Mouse (Mus musculus): ENCODE results near the gene Lin7c.
"Not testable (repeated sequence)": the region's sequence is repeated elsewhere in the genome, so short reads cannot be mapped to it uniquely, and the experiment has no call there.

Gene Lin7c

DNA sequence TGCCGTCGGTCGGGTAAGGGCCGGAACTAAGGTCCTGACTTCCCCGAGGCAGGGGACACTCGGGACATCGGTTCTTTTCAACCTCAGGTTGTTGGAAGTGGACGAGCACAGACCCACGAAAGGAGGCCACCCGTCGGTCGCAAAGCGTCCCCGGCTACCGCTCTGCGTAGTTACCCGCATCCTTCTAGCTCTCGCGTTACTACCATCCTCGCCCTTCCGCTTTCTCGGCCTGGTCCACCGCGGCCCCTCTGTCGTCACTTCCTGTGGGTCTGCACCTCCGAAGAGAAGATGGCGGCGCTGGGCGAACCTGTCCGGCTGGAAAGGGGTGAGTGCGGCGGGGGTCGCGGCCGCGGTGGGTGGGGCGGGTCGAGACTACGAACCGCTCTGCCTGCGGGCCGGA is at the start of gene Lin7c:
Gene Lin7c, plus strand, starts transcription at position 257 of the 400 bp plus-strand sequence.
- in situ Hi-C loops (cut with MseI, MboI) = no loop called here

DNA sequence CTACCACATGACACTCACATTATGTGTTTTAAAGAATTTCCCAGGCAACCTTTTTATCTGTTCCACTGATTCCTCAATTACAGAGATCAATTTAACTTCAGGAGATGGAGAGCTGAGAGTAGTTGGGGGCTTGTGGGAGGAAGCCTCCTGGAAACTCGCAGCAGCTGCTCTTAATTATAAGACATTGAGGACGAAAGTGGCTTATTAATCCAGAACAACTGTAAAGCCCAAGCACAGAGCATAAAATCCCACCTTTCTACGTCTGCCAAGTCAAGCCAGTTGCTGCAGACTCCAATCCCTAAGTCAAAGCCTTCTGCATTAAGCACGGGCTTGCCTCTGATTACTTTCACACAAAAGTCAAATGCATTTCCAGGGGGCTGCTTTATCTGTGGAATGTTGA is 44.3 kb upstream of the Lin7c start:
- in situ Hi-C loops (cut with MseI, MboI) = no loop called here

DNA sequence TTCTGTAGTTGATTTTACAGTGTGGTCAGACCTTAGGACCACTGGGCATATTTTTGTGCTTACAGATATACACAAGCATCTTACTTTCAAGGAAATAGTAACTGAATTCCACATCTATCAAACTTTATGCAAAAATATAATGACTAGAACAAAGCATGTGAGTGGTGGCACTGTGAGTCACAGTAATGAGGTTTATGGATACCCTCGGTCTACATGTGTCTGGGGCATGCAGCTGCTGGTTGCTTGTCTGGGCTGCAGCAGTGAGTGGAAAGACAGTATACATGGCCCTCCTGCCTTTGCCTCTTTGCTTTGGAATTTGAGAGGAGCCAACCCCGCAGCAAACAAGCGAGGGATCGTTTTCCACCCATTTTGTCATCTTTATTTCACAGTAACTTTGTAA is 42.3 kb upstream of the Lin7c start:
- in situ Hi-C loops (cut with MseI, MboI) = no loop called here

DNA sequence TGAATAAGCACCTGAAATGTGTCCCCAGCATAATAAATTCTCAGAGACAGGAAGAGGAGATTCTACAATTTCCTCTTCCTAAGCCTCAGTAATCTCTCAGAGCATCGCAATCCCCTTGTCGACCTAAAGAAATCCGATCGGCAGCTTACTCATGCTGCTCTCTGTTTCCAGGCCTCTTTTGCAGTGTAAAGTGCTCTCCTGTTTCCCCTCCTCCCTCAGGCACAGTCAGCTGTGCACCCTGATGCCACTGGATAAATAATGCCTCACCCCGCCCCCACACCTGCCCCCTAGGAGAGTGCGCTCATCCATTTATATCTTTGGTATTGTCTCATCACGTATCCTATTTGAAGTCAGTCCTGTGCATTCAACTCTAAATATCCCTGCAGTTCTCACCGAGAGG is 41.9 kb upstream of the Lin7c start:
- in situ Hi-C loops (cut with MseI, MboI) = no loop called here

DNA sequence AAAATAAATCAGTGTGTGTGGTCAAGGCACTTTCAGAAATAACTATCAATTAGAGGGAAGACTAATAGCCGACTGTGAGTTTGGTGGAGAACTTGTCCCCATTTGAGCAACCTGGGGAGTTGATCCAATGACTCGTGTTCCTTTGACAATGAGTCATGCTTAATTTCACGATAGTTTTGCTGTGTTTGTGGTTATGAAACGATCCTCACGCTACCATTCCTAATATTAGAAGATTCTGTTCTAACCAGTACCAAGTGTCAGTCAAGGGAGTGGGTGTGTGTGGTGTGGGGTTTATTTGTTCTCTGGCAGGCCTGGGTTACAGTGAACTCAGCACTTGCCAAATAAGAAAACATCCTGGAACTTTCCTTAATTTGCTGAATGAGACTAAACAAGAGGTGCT is 35.1 kb upstream of the Lin7c start:
- in situ Hi-C loops (cut with MseI, MboI) = no loop called here

DNA sequence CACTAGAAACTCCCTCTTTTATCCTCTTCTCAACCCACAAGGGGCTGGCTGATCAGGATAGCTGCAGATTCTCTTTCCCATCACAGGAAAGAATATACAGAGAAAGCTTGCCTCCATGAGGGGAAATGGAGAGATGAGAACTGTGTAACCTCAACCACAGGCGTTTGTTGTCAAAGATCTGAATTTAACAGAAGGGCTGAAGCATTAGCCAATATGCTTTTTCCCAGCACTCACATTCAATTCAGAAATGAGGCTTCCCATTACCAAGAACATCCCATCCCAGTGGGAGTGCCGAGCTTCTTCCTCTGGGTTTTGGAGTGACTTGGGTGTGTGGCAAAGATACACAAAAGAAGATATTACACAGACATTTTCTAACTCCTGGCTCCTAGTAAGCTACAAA is 31.0 kb upstream of the Lin7c start:
- in situ Hi-C loops (cut with MseI, MboI) = no loop called here

DNA sequence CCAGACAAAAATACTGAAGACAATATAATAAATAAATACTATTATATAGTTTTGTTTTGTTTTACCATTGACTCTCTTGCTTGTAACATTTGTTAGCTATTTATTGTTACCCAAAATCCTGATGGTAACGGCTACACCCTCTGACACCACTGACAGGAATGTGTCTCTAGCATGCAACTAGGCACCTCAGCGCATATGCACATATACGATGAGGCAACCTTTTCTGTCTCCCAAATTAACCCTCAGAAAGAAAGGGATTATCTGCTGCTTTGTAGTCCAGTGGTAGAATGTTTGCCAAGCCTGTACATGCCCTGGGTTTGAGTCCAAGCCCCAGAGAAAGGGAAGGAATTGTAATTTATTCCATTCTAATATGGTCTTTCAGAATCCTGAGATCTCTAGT is 29.8 kb upstream of the Lin7c start:
- in situ Hi-C loops (cut with MseI, MboI) = no loop called here

DNA sequence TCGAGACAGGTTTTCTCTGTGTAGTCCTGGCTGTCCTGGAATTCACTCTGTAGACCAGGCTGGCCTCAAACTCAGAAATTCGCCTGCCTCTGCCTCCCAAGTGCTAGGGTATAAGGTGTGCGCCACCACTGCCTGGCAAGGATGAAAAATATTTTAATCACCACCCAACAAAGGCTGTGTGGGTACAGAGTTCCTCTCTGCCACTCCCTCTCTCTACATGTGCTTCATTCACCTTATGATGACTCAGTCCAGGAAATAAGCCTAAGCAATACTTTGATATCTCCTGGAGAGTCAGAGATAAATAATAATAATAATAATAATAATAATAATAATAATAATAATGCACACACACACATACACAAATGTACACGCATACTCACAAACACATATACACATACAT is 11.2 kb upstream of the Lin7c start:
- in situ Hi-C loops (cut with MseI, MboI) = not testable (repeated sequence)

DNA sequence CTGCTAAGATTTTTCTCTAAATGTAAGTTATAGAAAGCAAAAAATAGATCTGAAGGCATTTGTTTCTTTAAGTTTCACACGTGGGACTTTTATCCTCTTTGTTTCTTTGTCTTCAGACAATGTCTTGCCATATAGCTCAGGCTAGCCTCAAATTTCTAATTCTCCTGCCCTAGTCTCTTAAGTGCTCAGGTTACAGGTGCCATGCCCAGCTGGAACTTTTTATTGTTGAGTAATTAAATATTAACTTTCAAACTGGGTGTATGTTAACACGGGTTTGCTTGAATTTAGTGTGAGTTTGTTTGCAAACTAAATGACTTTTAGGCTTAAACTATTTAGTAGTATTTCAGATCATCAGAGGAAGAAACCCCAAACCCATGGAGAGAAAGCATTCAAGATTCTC is 9.5 kb upstream of the Lin7c start:
- in situ Hi-C loops (cut with MseI, MboI) = no loop called here

DNA sequence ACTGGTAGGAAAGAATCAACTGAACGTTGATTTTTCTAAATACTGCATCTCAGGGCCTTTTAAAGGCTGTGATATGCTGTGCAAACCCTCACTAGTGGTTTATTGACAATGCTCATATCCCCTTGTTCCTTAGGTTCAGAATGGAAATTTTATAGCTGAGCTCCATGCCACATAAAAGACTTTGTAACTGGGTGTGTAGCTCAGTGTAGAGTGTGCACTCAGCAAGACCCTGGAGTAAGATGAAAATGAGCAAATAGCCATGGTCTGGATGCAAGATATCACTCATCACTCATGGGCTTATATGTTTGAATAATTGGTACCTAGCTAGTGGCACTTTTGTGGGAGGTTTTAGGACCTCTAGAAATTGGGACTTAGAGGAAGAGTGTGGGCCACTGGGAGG is 9.0 kb upstream of the Lin7c start:
- in situ Hi-C loops (cut with MseI, MboI) = no loop called here

DNA sequence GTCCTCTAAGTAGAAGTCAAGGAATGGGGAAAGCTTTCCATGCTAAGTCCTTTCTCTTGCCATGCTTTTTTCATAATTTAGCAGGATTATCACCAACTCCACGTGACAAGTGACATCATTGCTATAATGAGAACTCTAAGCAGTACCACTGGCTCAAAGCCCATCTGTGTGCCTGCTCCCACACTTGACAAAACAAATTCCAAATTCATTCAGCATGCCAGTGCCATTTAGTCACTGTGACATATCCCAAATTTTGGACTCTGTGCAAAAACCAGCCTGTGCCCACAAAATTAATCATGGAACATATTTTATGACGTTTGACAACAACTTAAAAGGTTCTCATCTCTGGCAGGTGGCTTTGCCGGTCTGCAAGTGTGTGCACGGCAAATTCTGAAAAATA is 6.5 kb upstream of the Lin7c start:
- in situ Hi-C loops (cut with MseI, MboI) = no loop called here

DNA sequence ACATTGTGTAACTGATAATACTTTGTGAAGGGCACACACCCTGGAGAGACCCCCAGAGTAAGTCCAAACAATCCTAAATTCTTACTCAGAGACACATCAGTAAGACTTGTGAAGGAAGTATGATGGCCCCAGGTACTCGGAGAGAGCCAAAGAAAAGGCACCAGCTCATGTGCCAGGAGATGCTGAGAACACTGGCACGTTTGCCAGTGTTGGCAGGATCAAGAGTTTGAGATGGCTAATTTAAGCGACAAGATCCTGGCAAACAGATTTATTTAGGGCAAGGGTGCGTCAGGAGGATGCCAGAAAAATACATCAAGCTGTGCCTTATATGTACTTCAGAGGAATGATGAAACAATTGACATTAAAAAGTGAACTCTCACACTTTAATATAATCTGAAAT is 6.1 kb upstream of the Lin7c start:
- in situ Hi-C loops (cut with MseI, MboI) = no loop called here

DNA sequence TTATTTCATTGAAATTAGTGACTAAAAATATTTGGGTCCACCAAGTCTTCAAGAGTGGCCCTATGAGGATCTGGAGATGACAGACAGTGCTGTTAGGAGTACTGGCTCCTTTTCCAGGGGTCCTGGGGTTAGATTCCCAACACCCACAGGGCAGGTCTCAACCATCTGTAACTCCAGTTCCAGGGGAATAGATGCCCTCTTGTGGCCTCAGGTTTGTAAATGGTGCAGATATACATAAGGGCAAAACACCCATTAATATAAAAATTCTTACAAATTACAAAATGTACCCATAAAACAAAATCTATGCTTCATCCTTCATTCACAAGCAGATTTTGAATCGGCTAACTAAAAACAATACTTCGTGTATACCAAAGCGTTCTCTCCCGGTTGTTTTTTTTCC is 585 bp upstream of the Lin7c start:
- in situ Hi-C loops (cut with MseI, MboI) = no loop called here

DNA sequence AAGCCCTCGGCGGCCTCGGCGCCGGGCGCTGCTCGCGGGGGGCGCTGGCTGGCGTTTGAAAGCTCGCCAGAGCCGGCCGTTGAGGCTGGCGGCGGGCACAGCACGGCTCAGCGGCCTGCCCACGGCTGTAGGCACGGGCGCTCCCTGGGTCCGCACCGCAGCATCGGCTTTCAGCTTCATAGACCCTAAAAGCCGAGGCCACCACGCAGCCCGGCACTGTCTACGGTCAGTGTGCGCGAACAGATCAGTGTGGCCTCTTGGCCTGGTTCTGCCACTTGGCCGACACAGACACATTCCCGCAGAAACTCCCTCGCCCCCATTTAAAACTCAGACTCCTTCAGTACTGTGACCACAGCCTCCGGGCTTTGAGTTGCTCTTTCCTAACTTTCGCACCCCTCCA is 378 bp downstream of the Lin7c start:
- in situ Hi-C loops (cut with MseI, MboI) = no loop called here

DNA sequence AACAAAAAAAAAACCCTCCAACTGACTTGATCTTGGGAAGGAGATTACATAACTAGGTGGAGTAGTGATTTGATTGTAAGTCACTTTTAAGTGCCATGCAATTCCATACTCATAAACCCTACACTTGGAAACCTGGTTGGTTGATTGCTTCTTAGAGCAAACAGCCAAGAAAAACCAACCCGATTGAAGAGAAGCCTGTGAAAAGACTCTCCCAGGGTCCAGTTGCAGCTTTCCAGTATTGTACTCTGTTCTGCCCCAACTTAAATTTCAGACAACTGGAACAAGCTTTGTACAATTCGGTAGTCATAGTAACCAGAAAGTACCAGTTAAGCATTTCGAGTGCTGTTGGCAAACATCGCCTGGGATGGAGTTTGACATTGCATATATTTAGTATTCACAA is 818 bp downstream of the Lin7c start:
- in situ Hi-C loops (cut with MseI, MboI) = no loop called here

DNA sequence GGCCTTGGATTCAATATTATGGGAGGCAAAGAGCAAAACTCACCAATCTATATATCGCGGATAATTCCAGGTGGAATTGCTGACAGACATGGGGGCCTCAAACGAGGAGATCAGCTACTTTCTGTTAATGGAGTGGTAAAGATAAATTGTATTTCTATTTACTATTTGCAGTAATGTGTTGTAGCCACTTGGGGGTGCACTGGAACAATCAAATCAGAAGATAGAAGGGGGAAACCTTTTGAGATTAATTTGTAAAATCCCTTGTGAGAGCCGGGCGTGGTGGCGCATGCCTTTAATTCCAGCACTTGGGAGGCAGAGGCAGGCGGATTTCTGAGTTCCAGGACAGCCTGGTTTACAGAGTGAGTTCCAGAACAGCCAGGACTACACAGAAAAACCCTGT is 5.7 kb downstream of the Lin7c start:
- in situ Hi-C loops (cut with MseI, MboI) = no loop called here

DNA sequence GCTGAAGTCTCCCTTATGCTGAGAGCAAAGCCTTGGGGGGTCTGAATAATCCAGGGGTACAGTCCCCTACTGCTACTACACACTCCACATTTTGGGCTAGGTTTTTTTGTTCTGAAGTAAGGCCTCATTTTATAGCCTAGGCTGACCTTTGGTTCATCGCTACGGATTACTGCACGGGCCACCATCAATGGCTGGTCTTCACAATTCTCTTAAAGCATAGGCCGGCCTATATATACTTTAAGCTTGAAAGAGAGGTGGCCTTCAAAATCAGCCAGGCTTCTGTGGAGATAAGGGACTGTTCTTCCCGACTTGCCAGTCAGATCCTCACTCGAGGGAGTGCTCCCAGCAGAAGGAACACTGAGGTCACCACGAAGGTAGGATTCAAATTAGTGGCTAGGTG is 12.2 kb downstream of the Lin7c start:
- in situ Hi-C loops (cut with MseI, MboI) = loop anchor here (5.0 to 25.0 kb wide), 4 partner anchors 109 to 659 kb away; partner anchors contain the start of gene Ccdc34 (in 2 of the 2)

DNA sequence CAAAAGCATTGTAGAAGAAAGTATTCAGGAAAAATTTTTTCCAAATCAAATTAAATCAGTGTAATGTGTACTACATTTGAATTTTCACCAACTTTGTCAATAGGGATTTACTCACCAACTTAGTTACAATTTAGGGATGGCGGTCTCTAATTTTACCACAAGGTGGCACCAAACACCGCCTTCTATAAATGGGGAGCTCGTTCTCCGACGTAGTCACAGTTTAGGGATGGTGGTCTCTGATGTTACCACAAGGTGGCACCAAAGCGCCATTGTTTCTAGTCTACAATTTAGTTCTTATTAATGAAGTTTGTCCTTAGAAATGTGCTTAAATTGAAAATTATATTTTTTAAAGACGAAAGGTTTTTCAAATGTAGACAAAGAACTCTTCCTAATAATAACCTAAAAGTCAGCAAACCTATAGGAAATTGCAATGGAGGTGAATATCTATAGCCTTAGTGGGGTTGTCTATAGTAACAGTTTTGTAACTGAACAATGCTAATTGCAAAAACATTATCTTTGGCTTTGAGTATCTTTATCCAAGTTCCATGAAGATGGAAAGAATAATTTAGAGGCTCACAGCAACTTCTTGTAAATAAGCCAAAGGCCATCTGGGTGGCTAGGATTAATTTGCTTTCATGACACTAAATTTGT is 13.6 kb downstream of the Lin7c start:
- in situ Hi-C loops (cut with MseI, MboI) = loop anchor here (5.0 to 25.0 kb wide), 4 partner anchors 108 to 658 kb away; partner anchors contain the start of gene Ccdc34 (in 2 of the 2)

DNA sequence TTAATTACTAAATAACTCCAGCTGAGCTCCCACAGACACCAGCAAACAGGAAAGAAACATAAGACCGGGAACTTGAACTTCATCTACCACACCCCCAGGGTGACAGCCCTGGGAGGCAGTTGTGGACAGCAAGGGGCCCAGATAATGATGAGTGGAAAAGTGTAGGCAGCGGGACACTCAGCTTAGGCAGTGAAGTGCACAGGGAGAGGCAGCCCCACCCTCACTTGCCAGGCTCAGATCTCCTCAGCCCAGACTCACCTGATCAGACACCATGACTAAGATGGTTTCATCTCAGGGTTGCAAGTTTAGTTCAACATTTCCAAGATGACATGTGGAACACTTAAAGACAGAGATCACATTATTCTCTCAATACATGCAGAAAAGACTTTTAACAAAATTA is 18.5 kb downstream of the Lin7c start:
- in situ Hi-C loops (cut with MseI, MboI) = loop anchor here (10.0 to 25.0 kb wide), 3 partner anchors 103 to 653 kb away; partner anchors contain the start of gene Ccdc34 (in 2 of the 2)

DNA sequence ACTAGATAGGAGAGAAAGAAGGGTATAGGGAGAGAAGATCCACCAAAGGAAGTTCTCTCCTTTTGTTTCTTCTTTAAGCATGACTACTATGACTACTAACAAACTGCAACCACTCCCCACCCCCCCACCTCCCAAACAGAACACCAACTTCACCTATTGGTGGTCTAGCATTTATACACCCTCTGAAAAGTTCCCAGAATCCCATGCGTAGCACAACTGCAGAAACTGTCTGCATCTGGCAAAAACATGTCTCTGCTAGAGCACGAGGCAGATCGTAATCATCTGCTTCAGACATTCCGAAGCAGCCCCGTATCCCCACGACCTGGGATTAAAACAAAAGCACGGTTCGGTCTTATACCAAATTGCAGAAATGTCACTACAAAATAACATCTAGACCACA is 21.6 kb downstream of the Lin7c start:
- in situ Hi-C loops (cut with MseI, MboI) = loop anchor here (25.0 kb wide), 2 partner anchors 100 to 650 kb away; partner anchors contain the start of gene Ccdc34 (in 1 of the 2)

DNA sequence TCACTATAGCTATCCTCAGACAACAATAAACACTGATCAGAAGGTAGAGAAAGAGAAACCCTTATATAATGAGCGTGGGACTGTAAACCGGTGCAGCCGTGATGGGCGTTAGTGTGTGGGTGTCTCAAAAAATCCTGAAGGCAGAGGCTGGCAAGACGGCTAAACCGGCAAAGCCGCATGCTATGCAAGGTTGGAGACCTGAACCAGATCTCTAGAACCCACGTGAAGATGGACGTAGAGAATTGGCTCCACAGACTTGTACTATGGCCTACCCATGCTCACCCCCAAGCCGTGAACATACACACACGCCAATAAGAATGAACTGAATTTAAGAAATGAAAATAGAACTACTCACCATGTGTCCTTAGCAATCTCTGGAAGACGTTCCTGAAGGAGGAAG is 22.1 kb downstream of the Lin7c start:
- in situ Hi-C loops (cut with MseI, MboI) = loop anchor here (25.0 kb wide), 2 partner anchors 100 to 650 kb away; partner anchors contain the start of gene Ccdc34 (in 1 of the 2)

DNA sequence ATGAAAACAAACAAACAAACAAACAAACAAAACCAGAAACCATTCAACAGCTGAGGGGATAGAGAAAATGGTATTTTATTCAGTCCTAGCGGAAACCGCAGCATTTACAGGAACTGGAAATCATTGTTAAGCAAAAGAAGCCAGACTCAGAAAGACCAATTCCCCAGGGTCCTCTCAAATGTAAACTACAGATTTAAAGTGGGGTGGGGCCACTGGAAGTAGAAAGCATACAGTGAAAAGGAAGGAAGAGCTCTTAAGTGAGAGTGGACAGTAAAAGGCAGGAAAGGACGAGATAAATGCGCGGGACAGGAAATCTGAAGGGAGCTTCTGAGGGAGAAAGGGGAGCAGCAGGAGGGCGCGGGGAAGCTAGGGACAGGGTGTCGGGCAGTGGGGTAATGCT is 22.6 kb downstream of the Lin7c start:
- in situ Hi-C loops (cut with MseI, MboI) = loop anchor here (25.0 kb wide), 2 partner anchors 99 to 649 kb away; partner anchors contain the start of gene Ccdc34 (in 1 of the 2)

DNA sequence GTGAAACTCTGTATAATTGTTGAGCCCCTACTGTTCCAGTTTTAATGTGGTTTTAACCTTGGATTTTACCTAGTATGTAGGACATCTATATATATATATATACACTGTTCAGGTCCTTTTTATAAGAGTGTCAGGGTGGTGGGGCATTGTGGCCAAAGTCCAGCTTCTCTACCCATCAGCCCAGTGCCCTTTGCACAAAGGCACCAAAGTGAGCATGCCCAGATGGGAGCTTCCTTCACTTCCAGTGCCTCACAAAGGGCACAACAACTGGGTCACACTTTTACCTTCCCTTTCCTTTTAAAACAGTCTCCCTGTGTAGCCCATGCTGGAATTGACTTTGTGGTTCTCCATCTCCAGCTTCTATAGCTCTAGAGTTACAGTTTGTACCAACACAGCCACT is 23.9 kb downstream of the Lin7c start:
- in situ Hi-C loops (cut with MseI, MboI) = loop anchor here (25.0 kb wide), 2 partner anchors 98 to 648 kb away; partner anchors contain the start of gene Ccdc34 (in 1 of the 2)
